ENCODE assay signal across 8 mouse cellular contexts in the genomic region with DNA sequence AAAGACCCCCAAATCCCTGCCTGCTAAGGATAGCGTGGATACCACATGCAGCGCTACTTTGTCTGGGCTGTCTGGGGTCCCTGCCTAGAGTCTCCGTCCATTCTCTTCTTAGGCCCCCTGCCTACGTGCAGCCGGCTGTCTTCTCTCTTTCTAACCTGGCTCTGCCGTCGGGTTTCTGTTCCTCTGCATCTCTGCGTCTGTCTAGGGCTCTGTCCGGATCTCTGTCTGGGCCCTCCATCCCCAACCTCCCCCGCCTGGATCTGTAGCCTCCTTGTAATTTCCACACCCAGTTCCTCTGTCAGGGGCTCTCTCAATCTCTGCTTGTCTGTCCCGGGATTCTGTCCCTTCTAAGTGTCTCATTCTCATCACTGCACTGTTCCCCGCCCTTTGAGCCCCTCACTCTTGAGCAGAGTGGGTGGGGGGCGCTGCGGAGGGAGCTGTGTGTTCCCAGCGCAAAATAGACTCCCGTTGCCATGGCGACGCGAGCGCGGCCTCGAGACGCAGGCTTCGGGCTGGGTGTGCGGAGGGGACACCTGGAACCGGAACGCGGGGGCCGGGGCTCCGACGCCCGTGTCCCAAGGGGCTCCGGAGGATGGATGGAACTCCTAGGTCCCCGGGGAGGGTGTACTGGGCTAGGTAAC. TPM values are rescaled to one million over a fixed set of nuclear protein-coding genes. Genes with fewer than 3 reads are reported as not detected.
DNase-seq lines count a peak whose midpoint lies in the region; ATAC-seq lines count a peak whose summit lies in the region.

No protein-coding gene starts in this region.

- H3K4me2 ChIP-seq in hindbrain, embryonic 11.5 days (replicated peaks; ENCODE audit: low read depth, low read length), result peak overlapping the region; percentile 90

- no peaks in the 10 kb centered on the region for H3K9me3 ChIP-seq in hindbrain, embryonic 11.5 days (ENCODE audit: control insufficient read depth, low read length)
- H3K9me3 ChIP-seq in limb, embryonic 10.5 days (replicated peaks), result no peaks in the 10 kb centered on the region

- no peak for ATAC-seq in CD4-positive, CD25-positive, alpha-beta regulatory T cell, adult 4 months
- peak; percentile 63 for ATAC-seq in hindbrain, embryonic 11.5 days (ENCODE audit: low FRiP score)
- no peak for ATAC-seq in erythroid progenitor cell, adult 5-6 weeks (replicated peaks; ENCODE audit: low FRiP score, poor library complexity, severe bottlenecking)

- DNase-seq in CD4-positive, CD25-positive, alpha-beta regulatory T cell, adult 2 months (ENCODE audit: low read depth, low spot score), result peak; percentile 42
- peak; percentile 43 for DNase-seq in ovary, postnatal 36 days (ENCODE audit: low spot score)
- no peak for DNase-seq in ovary, postnatal 10 days (ENCODE audit: low spot score)
- DNase-seq in hindbrain, embryonic 11.5 days (ENCODE audit: low spot score), result peak; percentile 84
- DNase-seq in limb, embryonic 10.5 days (ENCODE audit: low spot score), result peak; percentile 75
- DNase-seq in right cerebral cortex, postnatal 14 days, result peak; percentile 85

- H3K27me3 ChIP-seq in hindbrain, embryonic 11.5 days (ENCODE audit: control insufficient read depth, insufficient read depth, low read length), result peaks cover 10% of the 10 kb centered on the region
- H3K27me3 ChIP-seq in limb, embryonic 10.5 days (ENCODE audit: low read depth, poor library complexity, severe bottlenecking), result peaks cover 83% of the 10 kb centered on the region

- peaks cover 3% of the 10 kb centered on the region for H3K4me1 ChIP-seq in hindbrain, embryonic 11.5 days (replicated peaks; ENCODE audit: control insufficient read depth, insufficient read depth, low read length)
- peaks cover 27% of the 10 kb centered on the region for H3K4me1 ChIP-seq in limb, embryonic 10.5 days

- peak overlapping the region; percentile 58 for H3K4me3 ChIP-seq in hindbrain, embryonic 11.5 days (ENCODE audit: low read depth, low read length)
- peak overlapping the region; percentile 56 for H3K4me3 ChIP-seq in limb, embryonic 10.5 days

- peak overlapping the region; percentile 51; the same call in 1 of the 2 replicates for H3K27ac ChIP-seq in hindbrain, embryonic 11.5 days (ENCODE audit: low read depth, low read length)
- no peak overlapping the region for H3K27ac ChIP-seq in limb, embryonic 10.5 days

- under 1% methylated on average over 34 of the region's 34 CpGs for WGBS in hindbrain, embryonic 11.5 days
- WGBS in limb, embryonic 10.5 days, result under 1% methylated on average over 34 of the region's 34 CpGs

- H3K9ac ChIP-seq in hindbrain, embryonic 11.5 days (ENCODE audit: low read depth, low read length), result peak overlapping the region; percentile 46; the same call in 1 of the 2 replicates

- H3K36me3 ChIP-seq in hindbrain, embryonic 11.5 days (ENCODE audit: control insufficient read depth, insufficient read depth, low read length), result no peaks in the 10 kb centered on the region
- no peaks in the 10 kb centered on the region for H3K36me3 ChIP-seq in limb, embryonic 10.5 days

RNA-seq across cellular contexts. Expression of a gene that starts 0.8 kb away (rescaled TPM):
- under 1 TPM in 1 of 2 experiments, not detected in 1; 0.11 TPM for polyA plus RNA-seq in CD4-positive, CD25-positive, alpha-beta regulatory T cell, adult 4 months (2017; shearing (Covaris generic))
- 2.9 and 4.1 TPM in 2 replicates for polyA plus RNA-seq in hindbrain, embryonic 11.5 days (2014; fragmentation: Nextera tagmentation; extraction: Ambion mirVana)
- polyA plus RNA-seq in limb, embryonic 10.5 days (2016; fragmentation: Nextera tagmentation; extraction: Ambion mirVana), result 0.16 and 0.18 TPM in 2 replicates
- total RNA-seq in erythroid progenitor cell, adult 5-6 weeks (2015; ENCODE audit: low replicate concordance), result not detected in 2 replicates
- not detected in 2 replicates for total RNA-seq in erythroid progenitor cell, adult 5-6 weeks (2017; ENCODE audit: low replicate concordance)

RNA-seq across cellular contexts. Expression of a gene that starts 26.3 kb away (rescaled TPM):
- polyA plus RNA-seq in CD4-positive, CD25-positive, alpha-beta regulatory T cell, adult 4 months (2017; shearing (Covaris generic)), result 10 to 100 TPM; 29.1 to 47.3 TPM
- polyA plus RNA-seq in hindbrain, embryonic 11.5 days (2014; fragmentation: Nextera tagmentation; extraction: Ambion mirVana), result 2.5 and 2.9 TPM in 2 replicates
- polyA plus RNA-seq in limb, embryonic 10.5 days (2016; fragmentation: Nextera tagmentation; extraction: Ambion mirVana), result 2.6 and 3.1 TPM in 2 replicates
- not detected in 2 replicates for total RNA-seq in erythroid progenitor cell, adult 5-6 weeks (2015; ENCODE audit: low replicate concordance)
- 1.5 TPM in 1 of 2 replicates, not detected in the other for total RNA-seq in erythroid progenitor cell, adult 5-6 weeks (2017; ENCODE audit: low replicate concordance)

RNA-seq across cellular contexts. Expression of a gene that starts 31.3 kb away (rescaled TPM):
- polyA plus RNA-seq in CD4-positive, CD25-positive, alpha-beta regulatory T cell, adult 4 months (2017; shearing (Covaris generic)), result 10 to 100 TPM; 25.0 to 25.3 TPM
- 400 and 452 TPM in 2 replicates for polyA plus RNA-seq in hindbrain, embryonic 11.5 days (2014; fragmentation: Nextera tagmentation; extraction: Ambion mirVana)
- polyA plus RNA-seq in limb, embryonic 10.5 days (2016; fragmentation: Nextera tagmentation; extraction: Ambion mirVana), result 500 and 550 TPM in 2 replicates
- 686 and 831 TPM in 2 replicates for total RNA-seq in erythroid progenitor cell, adult 5-6 weeks (2015; ENCODE audit: low replicate concordance)
- 310 and 437 TPM in 2 replicates for total RNA-seq in erythroid progenitor cell, adult 5-6 weeks (2017; ENCODE audit: low replicate concordance)

RNA-seq across cellular contexts. Expression of a gene that starts 33.2 kb away (rescaled TPM):
- polyA plus RNA-seq in CD4-positive, CD25-positive, alpha-beta regulatory T cell, adult 4 months (2017; shearing (Covaris generic)), result under 1 TPM; 0.35 to 0.47 TPM
- polyA plus RNA-seq in hindbrain, embryonic 11.5 days (2014; fragmentation: Nextera tagmentation; extraction: Ambion mirVana), result 1.1 TPM in 2 replicates
- 0.46 and 0.64 TPM in 2 replicates for polyA plus RNA-seq in limb, embryonic 10.5 days (2016; fragmentation: Nextera tagmentation; extraction: Ambion mirVana)
- total RNA-seq in erythroid progenitor cell, adult 5-6 weeks (2015; ENCODE audit: low replicate concordance), result 2.2 TPM in 1 of 2 replicates, not detected in the other
- 0.26 and 1.8 TPM in 2 replicates for total RNA-seq in erythroid progenitor cell, adult 5-6 weeks (2017; ENCODE audit: low replicate concordance)

RNA-seq across cellular contexts. Expression of a gene that starts 51.0 kb away (rescaled TPM):
- polyA plus RNA-seq in CD4-positive, CD25-positive, alpha-beta regulatory T cell, adult 4 months (2017; shearing (Covaris generic)), result 100 to 1,000 TPM; 446 to 574 TPM
- polyA plus RNA-seq in hindbrain, embryonic 11.5 days (2014; fragmentation: Nextera tagmentation; extraction: Ambion mirVana), result 186 and 191 TPM in 2 replicates
- polyA plus RNA-seq in limb, embryonic 10.5 days (2016; fragmentation: Nextera tagmentation; extraction: Ambion mirVana), result 396 and 427 TPM in 2 replicates
- 603 and 642 TPM in 2 replicates for total RNA-seq in erythroid progenitor cell, adult 5-6 weeks (2015; ENCODE audit: low replicate concordance)
- total RNA-seq in erythroid progenitor cell, adult 5-6 weeks (2017; ENCODE audit: low replicate concordance), result 83.6 and 269 TPM in 2 replicates

Comparison
In these comparisons a context has a peak if more than half of its experiments do, and no peak if none do; other contexts are left out.
1. RNA of a gene that starts 31.3 kb away (polyA plus RNA-seq): 500 to 550 TPM in limb, embryonic 10.5 days and 400 to 452 TPM in hindbrain, embryonic 11.5 days; 25.0 to 25.3 TPM in CD4-positive, CD25-positive, alpha-beta regulatory T cell, adult 4 months; every median in the first group is over 10 times any median in the second.